Mouse (Mus musculus): ENCODE results near the gene Rrp7a. TPM values are rescaled to one million over a fixed set of nuclear protein-coding genes. Genes with fewer than 3 reads are reported as not detected.

The Rrp7a gene
- polyA plus RNA-seq, 1 experiment = 104 TPM

GRCm38 (mm10) chr15:83084022-83084640 lies 38.5 kb downstream of the Rrp7a start:
- Histone ChIP-seq H3K27ac (ENCODE audit: insufficient read depth, low read length) (no peak overlapping the region), H3K4me3 (ENCODE audit: extremely low read depth, insufficient read depth, insufficient read length) (no peak overlapping the region), H3K27me3 (ENCODE audit: control insufficient read depth, insufficient read depth, low read length) (no peaks in the 10 kb centered on the region), H3K4me1 (ENCODE audit: control insufficient read depth, insufficient read depth, insufficient read length) (no peaks in the 10 kb centered on the region; the same call in 1 of the 2 replicates), H3K36me3 (ENCODE audit: control insufficient read depth, insufficient read depth, low read length) (no peaks in the 10 kb centered on the region)
- TF ChIP-seq POLR2A (IDR thresholded peaks at IDR 0.05; ENCODE audit: low read depth, low read length) (no peak), CTCF (IDR thresholded peaks at IDR 0.05; ENCODE audit: extremely low read depth, insufficient read depth, insufficient read length, insufficient replicate concordance) (no peak)
- WGBS = 40% methylated on average over 13 of the region's 13 CpGs
- DNase-seq (ENCODE audit: low read depth in 1 of 2, low spot score in 2 of 2) = no peak

GRCm38 (mm10) chr15:83083530-83083929 lies 39.1 kb downstream of the Rrp7a start:
- DNase-seq (ENCODE audit: low read depth in 1 of 2, low spot score in 2 of 2) = no peak
- H3K4me1 ChIP-seq (ENCODE audit: control insufficient read depth, insufficient read depth, insufficient read length) = peaks cover 3% of the 10 kb centered on the region; the same call in 1 of the 2 replicates
- no peaks in the 10 kb centered on the region for H3K36me3 ChIP-seq (ENCODE audit: control insufficient read depth, insufficient read depth, low read length)
- 82% methylated on average over 5 of the region's 5 CpGs for WGBS
- H3K4me3 ChIP-seq (ENCODE audit: extremely low read depth, insufficient read depth, insufficient read length) = no peak overlapping the region
- no peaks in the 10 kb centered on the region for H3K27me3 ChIP-seq (ENCODE audit: control insufficient read depth, insufficient read depth, low read length)
- no peak overlapping the region for H3K27ac ChIP-seq (ENCODE audit: insufficient read depth, low read length)
- TF ChIP-seq CTCF (IDR thresholded peaks at IDR 0.05; ENCODE audit: extremely low read depth, insufficient read depth, insufficient read length, insufficient replicate concordance) = no peak
- no peak for TF ChIP-seq POLR2A (IDR thresholded peaks at IDR 0.05; ENCODE audit: low read depth, low read length)

- peak overlapping the region; percentile 24; the same call in 1 of the 2 replicates for H3K4me3 ChIP-seq (ENCODE audit: extremely low read depth, insufficient read depth, insufficient read length)
- DNase-seq (ENCODE audit: low read depth in 1 of 2, low spot score in 2 of 2) = peak; percentile 13 to 23
- no peak for TF ChIP-seq CTCF (IDR thresholded peaks at IDR 0.05; ENCODE audit: extremely low read depth, insufficient read depth, insufficient read length, insufficient replicate concordance)
- no peak for TF ChIP-seq POLR2A (IDR thresholded peaks at IDR 0.05; ENCODE audit: low read depth, low read length)
- H3K4me1 ChIP-seq (ENCODE audit: control insufficient read depth, insufficient read depth, insufficient read length) = peaks cover 3% of the 10 kb centered on the region; the same call in 1 of the 2 replicates
- H3K36me3 ChIP-seq (ENCODE audit: control insufficient read depth, insufficient read depth, low read length) = no peaks in the 10 kb centered on the region
- H3K27me3 ChIP-seq (ENCODE audit: control insufficient read depth, insufficient read depth, low read length) = no peaks in the 10 kb centered on the region
- WGBS = 4% methylated on average over 27 of the region's 27 CpGs
- H3K27ac ChIP-seq (ENCODE audit: insufficient read depth, low read length) = no peak overlapping the region
Observed at GRCm38 (mm10) chr15:83075607-83076525, 46.7 kb downstream of the Rrp7a start.

GRCm38 (mm10) chr15:83074179-83074578 lies 48.4 kb downstream of the Rrp7a start:
- no peak for DNase-seq (ENCODE audit: low read depth in 1 of 2, low spot score in 2 of 2)
- H3K27ac ChIP-seq (ENCODE audit: insufficient read depth, low read length) = no peak overlapping the region
- no peaks in the 10 kb centered on the region for H3K36me3 ChIP-seq (ENCODE audit: control insufficient read depth, insufficient read depth, low read length)
- H3K27me3 ChIP-seq (ENCODE audit: control insufficient read depth, insufficient read depth, low read length) = no peaks in the 10 kb centered on the region
- no peak for TF ChIP-seq CTCF (IDR thresholded peaks at IDR 0.05; ENCODE audit: extremely low read depth, insufficient read depth, insufficient read length, insufficient replicate concordance)
- no peak for TF ChIP-seq POLR2A (IDR thresholded peaks at IDR 0.05; ENCODE audit: low read depth, low read length)
- WGBS = 76% methylated on average over 4 of the region's 4 CpGs
- peaks cover 3% of the 10 kb centered on the region; the same call in 1 of the 2 replicates for H3K4me1 ChIP-seq (ENCODE audit: control insufficient read depth, insufficient read depth, insufficient read length)
- H3K4me3 ChIP-seq (ENCODE audit: extremely low read depth, insufficient read depth, insufficient read length) = no peak overlapping the region

GRCm38 (mm10) chr15:83071752-83072151 lies 50.8 kb downstream of the Rrp7a start:
- H3K4me3 ChIP-seq (ENCODE audit: extremely low read depth, insufficient read depth, insufficient read length) = no peak overlapping the region
- no peak for DNase-seq (ENCODE audit: low read depth in 1 of 2, low spot score in 2 of 2)
- H3K27ac ChIP-seq (ENCODE audit: insufficient read depth, low read length) = no peak overlapping the region
- WGBS = 91% methylated on average over 5 of the region's 5 CpGs
- H3K36me3 ChIP-seq (ENCODE audit: control insufficient read depth, insufficient read depth, low read length) = no peaks in the 10 kb centered on the region
- no peaks in the 10 kb centered on the region for H3K27me3 ChIP-seq (ENCODE audit: control insufficient read depth, insufficient read depth, low read length)
- no peak for TF ChIP-seq CTCF (IDR thresholded peaks at IDR 0.05; ENCODE audit: extremely low read depth, insufficient read depth, insufficient read length, insufficient replicate concordance)
- no peak for TF ChIP-seq POLR2A (IDR thresholded peaks at IDR 0.05; ENCODE audit: low read depth, low read length)
- no peaks in the 10 kb centered on the region for H3K4me1 ChIP-seq (ENCODE audit: control insufficient read depth, insufficient read depth, insufficient read length)

- no peak for DNase-seq (ENCODE audit: low read depth in 1 of 2, low spot score in 2 of 2)
- Histone ChIP-seq H3K4me1 (ENCODE audit: control insufficient read depth, insufficient read depth, insufficient read length) (no peaks in the 10 kb centered on the region), H3K4me3 (ENCODE audit: extremely low read depth, insufficient read depth, insufficient read length) (no peak overlapping the region), H3K36me3 (ENCODE audit: control insufficient read depth, insufficient read depth, low read length) (no peaks in the 10 kb centered on the region), H3K27ac (ENCODE audit: insufficient read depth, low read length) (no peak overlapping the region), H3K27me3 (ENCODE audit: control insufficient read depth, insufficient read depth, low read length) (no peaks in the 10 kb centered on the region)
- WGBS = 90% methylated on average over 3 of the region's 3 CpGs
- TF ChIP-seq CTCF (IDR thresholded peaks at IDR 0.05; ENCODE audit: extremely low read depth, insufficient read depth, insufficient read length, insufficient replicate concordance) (no peak), POLR2A (IDR thresholded peaks at IDR 0.05; ENCODE audit: low read depth, low read length) (no peak)
Observed at GRCm38 (mm10) chr15:83070942-83071341, 51.7 kb downstream of the Rrp7a start.
